Comparison of ENCODE assay signal across 8 mouse cellular contexts in the genomic region with DNA sequence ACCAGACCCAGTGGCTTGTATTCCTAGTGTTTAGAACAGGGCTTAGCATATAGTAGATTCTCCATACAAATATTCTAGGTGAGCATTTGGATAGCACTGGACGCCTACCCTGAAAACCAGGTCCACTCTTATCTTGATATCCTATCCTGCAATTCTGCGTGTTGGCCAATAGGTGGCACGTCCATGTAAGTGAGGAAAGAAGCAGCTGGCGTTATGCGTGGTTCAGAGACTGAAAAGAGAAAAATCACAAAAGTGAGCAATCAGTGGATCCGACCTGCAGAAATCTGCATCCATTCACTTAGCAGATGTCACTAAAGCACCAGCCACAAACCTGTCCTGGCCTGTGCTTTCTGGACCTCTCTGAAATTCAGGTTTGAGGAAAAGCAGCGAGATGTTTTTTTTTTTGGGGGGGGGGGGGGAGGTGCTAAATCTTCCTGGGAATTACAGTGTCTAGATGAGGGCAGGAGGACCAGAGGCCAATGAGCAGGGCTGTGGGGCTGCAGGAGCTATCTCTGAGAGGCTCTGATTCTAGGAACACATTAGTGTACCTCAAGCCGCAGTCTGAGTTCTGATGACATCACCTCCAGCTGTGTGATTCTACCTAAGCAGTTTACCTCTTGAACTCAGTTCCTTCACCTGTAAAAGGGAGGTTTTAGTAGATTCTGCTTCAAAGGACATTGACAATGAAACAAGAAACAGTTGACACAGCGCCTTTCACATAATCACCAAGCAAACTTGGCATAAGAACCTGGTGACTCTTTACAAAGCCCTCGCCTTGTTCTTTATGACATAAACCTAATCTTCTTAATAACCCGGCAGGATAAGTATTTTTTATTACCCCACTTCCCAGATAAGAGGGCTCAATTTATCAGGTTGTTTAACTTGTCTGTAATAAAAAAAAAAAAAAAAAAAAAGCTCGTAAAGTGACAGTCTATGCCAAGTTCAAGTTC.
DNase-seq lines count a peak whose midpoint lies in the region; ATAC-seq and TF ChIP-seq lines count a peak whose summit lies in the region.

No protein-coding gene starts in this region.

- DNase-seq in limb, embryonic 11.5 days (ENCODE audit: low spot score) = peak; percentile 38
- DNase-seq in limb, embryonic 10.5 days (ENCODE audit: low spot score) = no peak
- DNase-seq in MEL (ENCODE audit: low read depth, low spot score) = peak; percentile 58
- peak; percentile 26 for DNase-seq in embryonic facial prominence, embryonic 10.5 days (ENCODE audit: low spot score)
- DNase-seq in heart, postnatal 36 days = peak; percentile 30 to 37
- peak; percentile 78 for DNase-seq in large intestine, adult 2 months (ENCODE audit: low read depth, low spot score)
- peak; percentile 62 for DNase-seq in naive thymus-derived CD4-positive, alpha-beta T cell, adult 2 months (ENCODE audit: low read depth)
- DNase-seq in spleen, adult 18-20 months = no peak

- no peaks in the 10 kb centered on the region for H3K27me3 ChIP-seq in limb, embryonic 11.5 days (ENCODE audit: control insufficient read depth, insufficient read depth, low read length)
- H3K27me3 ChIP-seq in limb, embryonic 10.5 days (ENCODE audit: low read depth, poor library complexity, severe bottlenecking) = no peaks in the 10 kb centered on the region
- H3K27me3 ChIP-seq in MEL (ENCODE audit: control insufficient read depth in 1 of 2, insufficient read depth in 2 of 2, low read length in 2 of 2) = no peaks in the 10 kb centered on the region
- peaks cover 11% of the 10 kb centered on the region for H3K27me3 ChIP-seq in embryonic facial prominence, embryonic 10.5 days (replicated peaks; ENCODE audit: low read depth, poor library complexity, severe bottlenecking)

- no peak overlapping the region for H3K4me3 ChIP-seq in limb, embryonic 11.5 days (ENCODE audit: low read depth, low read length)
- no peak overlapping the region for H3K4me3 ChIP-seq in limb, embryonic 10.5 days
- H3K4me3 ChIP-seq in MEL (ENCODE audit: control insufficient read depth in 1 of 2, insufficient read depth in 1 of 2, low read depth in 2 of 2, low read length in 2 of 2) = no peak overlapping the region
- H3K4me3 ChIP-seq in embryonic facial prominence, embryonic 10.5 days = no peak overlapping the region

- no peak for ATAC-seq in limb, embryonic 11.5 days (ENCODE audit: insufficient number of reproducible peaks, low FRiP score, low TSS enrichment, low read depth)

- no peaks in the 10 kb centered on the region for H3K36me3 ChIP-seq in limb, embryonic 11.5 days (ENCODE audit: control insufficient read depth, insufficient read depth, low read length)
- no peaks in the 10 kb centered on the region for H3K36me3 ChIP-seq in limb, embryonic 10.5 days
- H3K36me3 ChIP-seq in MEL (ENCODE audit: control insufficient read depth in 1 of 2, insufficient read depth in 2 of 2, low read length in 2 of 2) = no peaks in the 10 kb centered on the region
- H3K36me3 ChIP-seq in embryonic facial prominence, embryonic 10.5 days (replicated peaks) = no peaks in the 10 kb centered on the region

- TF ChIP-seq POLR2A in MEL (IDR thresholded peaks at IDR 0.05; ENCODE audit: control insufficient read depth in 1 of 2, insufficient read depth in 1 of 2, low read depth in 1 of 2, low read length in 2 of 2, poor library complexity in 1 of 2) = no peak

- H3K9ac ChIP-seq in limb, embryonic 11.5 days (ENCODE audit: low read length) = no peak overlapping the region
- H3K9ac ChIP-seq in MEL (ENCODE audit: control insufficient read depth, low read depth, low read length, poor library complexity, severe bottlenecking) = no peak overlapping the region

- no peaks in the 10 kb centered on the region for H3K9me3 ChIP-seq in limb, embryonic 11.5 days (ENCODE audit: control insufficient read depth, low read length)
- no peaks in the 10 kb centered on the region for H3K9me3 ChIP-seq in limb, embryonic 10.5 days (replicated peaks)
- H3K9me3 ChIP-seq in MEL (replicated peaks; ENCODE audit: insufficient read depth, low read length) = no peaks in the 10 kb centered on the region
- no peaks in the 10 kb centered on the region for H3K9me3 ChIP-seq in embryonic facial prominence, embryonic 10.5 days

- intact Hi-C loops in heart, postnatal 36 days (cut with DNase I) = loop anchor here (1.0 to 2.0 kb wide), 3 partner anchors 34 to 184 kb away; no protein-coding TSS in a partner anchor

- peak; percentile 57 to 74 (median 61) for TF ChIP-seq CTCF in MEL (IDR thresholded peaks at IDR 0.05 in 2 of 3, conservative IDR thresholded peaks at IDR 0.05 in 1 of 3; ENCODE audit: control insufficient read depth in 1 of 3, insufficient read depth in 1 of 3, low read depth in 2 of 3, low read length in 3 of 3, poor library complexity in 1 of 3, severe bottlenecking in 1 of 3)

- no peaks in the 10 kb centered on the region for H3K79me2 ChIP-seq in MEL (ENCODE audit: control insufficient read depth, insufficient read depth, low read length, poor library complexity)

- no peak for TF ChIP-seq EP300 in MEL (IDR thresholded peaks at IDR 0.05; ENCODE audit: low read depth in 1 of 2, low read length in 2 of 2)

- H3K27ac ChIP-seq in limb, embryonic 11.5 days (replicated peaks; ENCODE audit: low read depth, low read length) = no peak overlapping the region
- no peak overlapping the region for H3K27ac ChIP-seq in limb, embryonic 10.5 days
- H3K27ac ChIP-seq in MEL (ENCODE audit: control insufficient read depth, low read depth, low read length) = no peak overlapping the region
- H3K27ac ChIP-seq in embryonic facial prominence, embryonic 10.5 days (replicated peaks) = no peak overlapping the region

- peak overlapping the region; percentile 18; the same call in 1 of the 2 replicates for H3K4me2 ChIP-seq in limb, embryonic 11.5 days (ENCODE audit: low read depth, severe bottlenecking)

- TF ChIP-seq RAD21 in MEL (IDR thresholded peaks at IDR 0.05; ENCODE audit: low read depth, low read length) = peak; percentile 71

- H3K4me1 ChIP-seq in limb, embryonic 11.5 days (ENCODE audit: control insufficient read depth, insufficient read depth, low read length) = no peaks in the 10 kb centered on the region
- H3K4me1 ChIP-seq in limb, embryonic 10.5 days = peaks cover 6% of the 10 kb centered on the region; the same call in 1 of the 2 replicates
- H3K4me1 ChIP-seq in MEL (ENCODE audit: control insufficient read depth in 1 of 2, insufficient read depth in 2 of 2, low read length in 2 of 2) = no peaks in the 10 kb centered on the region
- peaks cover 4% of the 10 kb centered on the region for H3K4me1 ChIP-seq in embryonic facial prominence, embryonic 10.5 days

- WGBS in limb, embryonic 11.5 days = 30% methylated on average over 12 of the region's 12 CpGs
- WGBS in limb, embryonic 10.5 days = 40% methylated on average over 12 of the region's 12 CpGs
- 41% methylated on average over 12 of the region's 12 CpGs for WGBS in embryonic facial prominence, embryonic 10.5 days
- 18% methylated on average over 12 of the region's 12 CpGs for WGBS in large intestine, adult 2 months

TF ChIP-seq in MEL, 35 proteins besides CTCF, POLR2A, EP300 and RAD21:
- TF ChIP-seq ZMIZ1 (IDR thresholded peaks at IDR 0.05; ENCODE audit: low read depth, low read length) (no peak), NRF1 (IDR thresholded peaks at IDR 0.05; ENCODE audit: insufficient read depth, low read depth, low read length, poor library complexity, severe bottlenecking) (no peak), USF1 (IDR thresholded peaks at IDR 0.05; ENCODE audit: low read depth, low read length) (no peak), SMC3 (IDR thresholded peaks at IDR 0.05; ENCODE audit: low read depth, low read length) (peak; percentile 80), KAT2A (conservative IDR thresholded peaks at IDR 0.05; ENCODE audit: low read depth, low read length) (no peak), MAX (IDR thresholded peaks at IDR 0.05; ENCODE audit: low read length) (no peak), ZC3H11A (IDR thresholded peaks at IDR 0.05; ENCODE audit: low read depth, low read length) (peak; percentile 67), TBP (IDR thresholded peaks at IDR 0.05; ENCODE audit: low read depth, low read length) (no peak), ZNF384 (IDR thresholded peaks at IDR 0.05; ENCODE audit: low read depth, low read length) (peak; percentile 46; the same call in 1 of the 2 replicates), TAL1 (IDR thresholded peaks at IDR 0.05; ENCODE audit: low read length) (no peak), GATA1 (IDR thresholded peaks at IDR 0.05; ENCODE audit: low read depth, low read length) (peak; percentile 73), MAZ (IDR thresholded peaks at IDR 0.05; ENCODE audit: low read depth, low read length) (no peak)

Comparison
In these comparisons a context has a peak if more than half of its experiments do, and no peak if none do; other contexts are left out.
1. DNase-seq: peak in limb, embryonic 11.5 days (single experiment), MEL (single experiment), embryonic facial prominence, embryonic 10.5 days (single experiment), heart, postnatal 36 days (2 of 2), large intestine, adult 2 months (single experiment) and naive thymus-derived CD4-positive, alpha-beta T cell, adult 2 months (single experiment); none in limb, embryonic 10.5 days (single experiment) and spleen, adult 18-20 months (0 of 2).